Mouse (Mus musculus): ENCODE measurements at regions not wholly inside any gene's neighbourhood (a gene's known extent, or its start where the extent isn't known, plus 50 kb on each side); places are given as distances from the start of the nearest gene placed in this dataset.

DNA sequence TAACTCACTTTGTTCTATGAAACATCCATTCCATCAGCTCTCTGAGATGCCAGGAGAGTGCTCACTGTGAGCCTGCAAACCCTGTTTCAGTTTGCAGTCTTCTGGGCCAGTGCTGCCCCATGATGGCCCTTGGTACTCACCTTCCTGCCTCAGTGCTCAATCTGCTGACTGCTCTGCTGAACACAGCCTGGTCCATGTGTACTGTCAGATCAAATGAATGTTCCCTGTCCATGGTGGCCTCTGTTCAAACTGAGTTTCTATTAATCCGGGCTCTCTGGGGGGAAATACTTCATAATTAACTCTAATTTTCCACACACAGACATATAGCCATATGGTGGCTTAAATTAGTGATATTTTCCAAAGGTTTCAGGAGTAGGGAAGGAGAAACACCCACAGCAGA, 503.3 kb downstream of the Tmem132b start:
- no peak for TF ChIP-seq CTCF (IDR thresholded peaks at IDR 0.05; ENCODE audit: insufficient read depth, low read length)
- TF ChIP-seq POLR2A (IDR thresholded peaks at IDR 0.05; ENCODE audit: borderline replicate concordance, extremely low read depth, low read depth, low read length): no peak
